13 mouse cellular contexts compared by ENCODE assay signal in genomic region chr4:56004227-56004626, GRCm38 (mm10).
A peak's percentile ranks its signal among the peaks of the same experiment; 100 is the strongest.
DNase-seq lines count a peak whose midpoint lies in the region; TF ChIP-seq lines count a peak whose summit lies in the region.
"Had no signal": no experiment of that assay in that cellular context is flagged by ENCODE, and none has a peak within 500 bp of the region (broad histone marks: within the 10 kb centered on the region; RNA-seq: fewer than 3 reads in every experiment).

No protein-coding gene starts in this region.

- no peak for TF ChIP-seq POLR2A in brain, embryonic 14.5 days (IDR thresholded peaks at IDR 0.05; ENCODE audit: borderline replicate concordance, extremely low read depth, insufficient read depth, insufficient read length, poor library complexity, severe bottlenecking)

- DNase-seq in cerebellum, postnatal 10 days = peak; percentile 16 to 28
- DNase-seq in cerebellum, postnatal 25 days = no peak
- DNase-seq in Muller cell, postnatal 12 days (ENCODE audit: inconsistent ontology term) = peak; percentile 29
- peak; percentile 54 for DNase-seq in brain, embryonic 14.5 days (ENCODE audit: low read depth)
- no peak for DNase-seq in layer of hippocampus, adult 8-10 months (ENCODE audit: low spot score in 2 of 2)
- DNase-seq in adrenal gland, adult 8-10 months = no peak
- DNase-seq: adrenal gland, postnatal 25 days; cerebellum, adult 11 months; cerebellum, adult 2 months; cerebellum, adult 9-11 months; gastrocnemius, adult 2 months; gastrocnemius, postnatal 14 days; heart, adult 11 months had no signal

- no peak for TF ChIP-seq CTCF in brain, embryonic 14.5 days (IDR thresholded peaks at IDR 0.05; ENCODE audit: borderline replicate concordance, extremely low read depth, insufficient read depth, insufficient read length)

Comparison
In these comparisons a context has a peak if more than half of its experiments do, and no peak if none do; other contexts are left out.
1. DNase-seq: peak in cerebellum, postnatal 10 days (2 of 2), Muller cell, postnatal 12 days (single experiment) and brain, embryonic 14.5 days (single experiment); none in cerebellum, postnatal 25 days (0 of 2), layer of hippocampus, adult 8-10 months (0 of 2) and adrenal gland, adult 8-10 months (single experiment).